Mouse (Mus musculus): Measurements from ENCODE around the gene Dgki. TPM values are rescaled to one million over a fixed set of nuclear protein-coding genes. Genes with fewer than 3 reads are reported as not detected.

Gene Dgki
- polyA plus RNA-seq (2015; fragmentation: Nextera tagmentation; extraction: Ambion mirVana) = 0.32 and 0.55 TPM in 2 replicates

GRCm38 (mm10) chr6:37299562-37300390, at the start of gene Dgki:
Gene Dgki (minus strand): TSS chr6:37300184.

GRCm38 (mm10) chr6:36809747-36810285, 490.2 kb downstream of the Dgki start, which contains the start of gene Ptn:
Gene Ptn (minus strand): TSS chr6:36810220.

Other genes starting within 250 kb of the Dgki start
- 5.0 and 6.8 TPM in 2 replicates for gene Creb3l2, start 142.0 kb upstream of the Dgki start, polyA plus RNA-seq (2015; fragmentation: Nextera tagmentation; extraction: Ambion mirVana)
- gene Akr1d1, start 230.0 kb upstream of the Dgki start, polyA plus RNA-seq (2015; fragmentation: Nextera tagmentation; extraction: Ambion mirVana) = not detected in 2 replicates

Measured in spleen, postnatal 0 days (tissue).